Mouse (Mus musculus): ENCODE data around the gene Nphs1. TPM values are rescaled to one million over a fixed set of nuclear protein-coding genes. Genes with fewer than 3 reads are reported as not detected.

The Nphs1 gene
- polyA plus RNA-seq, 1 experiment from 2014 or later, result 0.29 TPM

Other genes starting within 250 kb of the Nphs1 start
- gene Polr2i, start 226.4 kb upstream of the Nphs1 start, polyA plus RNA-seq (2015; fragmentation: Nextera tagmentation; extraction: Ambion mirVana), result 134 and 137 TPM in 2 replicates
- 149 and 155 TPM in 2 replicates for gene Tbcb, start 226.0 kb upstream of the Nphs1 start, polyA plus RNA-seq (2015; fragmentation: Nextera tagmentation; extraction: Ambion mirVana)
- gene Ovol3, start 222.6 kb upstream of the Nphs1 start, polyA plus RNA-seq (2015; fragmentation: Nextera tagmentation; extraction: Ambion mirVana), result 0.26 and 0.78 TPM in 2 replicates
- 0.19 and 0.23 TPM in 2 replicates for gene Thap8, start 178.2 kb upstream of the Nphs1 start, polyA plus RNA-seq (2015; fragmentation: Nextera tagmentation; extraction: Ambion mirVana)
- 6.4 and 7.8 TPM in 2 replicates for gene Wdr62, start 177.9 kb upstream of the Nphs1 start, polyA plus RNA-seq (2015; fragmentation: Nextera tagmentation; extraction: Ambion mirVana)
- gene Clip3, start 166.6 kb upstream of the Nphs1 start, polyA plus RNA-seq (2015; fragmentation: Nextera tagmentation; extraction: Ambion mirVana), result 1.2 and 1.9 TPM in 2 replicates
- 71.3 and 71.8 TPM in 2 replicates for gene Alkbh6, start 149.6 kb upstream of the Nphs1 start, polyA plus RNA-seq (2015; fragmentation: Nextera tagmentation; extraction: Ambion mirVana)
- 7.6 and 9.5 TPM in 2 replicates for gene Syne4, start 143.5 kb upstream of the Nphs1 start, polyA plus RNA-seq (2015; fragmentation: Nextera tagmentation; extraction: Ambion mirVana)
- 0.68 and 2.0 TPM in 2 replicates for gene E130208F15Rik, start 136.6 kb upstream of the Nphs1 start, polyA plus RNA-seq (2015; fragmentation: Nextera tagmentation; extraction: Ambion mirVana)
- 19.0 and 22.7 TPM in 2 replicates for gene Sdhaf1, start 134.4 kb upstream of the Nphs1 start, polyA plus RNA-seq (2015; fragmentation: Nextera tagmentation; extraction: Ambion mirVana)
- 0.14 and 0.18 TPM in 2 replicates for gene Lrfn3, start 95.5 kb upstream of the Nphs1 start, polyA plus RNA-seq (2015; fragmentation: Nextera tagmentation; extraction: Ambion mirVana)
- gene Tyrobp, start 44.6 kb upstream of the Nphs1 start, polyA plus RNA-seq (2015; fragmentation: Nextera tagmentation; extraction: Ambion mirVana), result 112 and 116 TPM in 2 replicates
- gene Hcst, start 38.5 kb upstream of the Nphs1 start, polyA plus RNA-seq (2015; fragmentation: Nextera tagmentation; extraction: Ambion mirVana), result 110 and 139 TPM in 2 replicates
- 20.2 and 20.3 TPM in 2 replicates for gene Nfkbid, start 36.6 kb upstream of the Nphs1 start, polyA plus RNA-seq (2015; fragmentation: Nextera tagmentation; extraction: Ambion mirVana)
- 1.3 and 2.8 TPM in 2 replicates for gene Aplp1, start 12.8 kb upstream of the Nphs1 start, polyA plus RNA-seq (2015; fragmentation: Nextera tagmentation; extraction: Ambion mirVana)
- 0.10 and 0.17 TPM in 2 replicates for gene Kirrel2, start 625 bp upstream of the Nphs1 start, polyA plus RNA-seq (2015; fragmentation: Nextera tagmentation; extraction: Ambion mirVana)
- not detected in 2 replicates for gene Prodh2, start 35.3 kb downstream of the Nphs1 start, polyA plus RNA-seq (2015; fragmentation: Nextera tagmentation; extraction: Ambion mirVana)
- gene Arhgap33, start 76.7 kb downstream of the Nphs1 start, polyA plus RNA-seq (2015; fragmentation: Nextera tagmentation; extraction: Ambion mirVana), result 3.6 and 4.6 TPM in 2 replicates
- gene Hspb6, start 93.9 kb downstream of the Nphs1 start, polyA plus RNA-seq (2015; fragmentation: Nextera tagmentation; extraction: Ambion mirVana), result 6.9 and 7.5 TPM in 2 replicates
- gene Proser3, start 94.0 kb downstream of the Nphs1 start, polyA plus RNA-seq (2015; fragmentation: Nextera tagmentation; extraction: Ambion mirVana), result 3.6 and 5.2 TPM in 2 replicates
- gene Lin37, start 101.5 kb downstream of the Nphs1 start, polyA plus RNA-seq (2015; fragmentation: Nextera tagmentation; extraction: Ambion mirVana), result 91.1 and 96.6 TPM in 2 replicates
- gene U2af1l4, start 105.0 kb downstream of the Nphs1 start, polyA plus RNA-seq (2015; fragmentation: Nextera tagmentation; extraction: Ambion mirVana), result 101 and 112 TPM in 2 replicates
- gene Gm49396, start 105.0 kb downstream of the Nphs1 start, polyA plus RNA-seq (2015; fragmentation: Nextera tagmentation; extraction: Ambion mirVana), result 8.4 and 9.8 TPM in 2 replicates
- gene Psenen, start 105.3 kb downstream of the Nphs1 start, polyA plus RNA-seq (2015; fragmentation: Nextera tagmentation; extraction: Ambion mirVana), result 203 and 204 TPM in 2 replicates
- gene Igflr1, start 107.1 kb downstream of the Nphs1 start, polyA plus RNA-seq (2015; fragmentation: Nextera tagmentation; extraction: Ambion mirVana), result 4.0 and 7.8 TPM in 2 replicates
- gene Kmt2b, start 130.4 kb downstream of the Nphs1 start, polyA plus RNA-seq (2015; fragmentation: Nextera tagmentation; extraction: Ambion mirVana), result 7.2 and 9.3 TPM in 2 replicates
- gene Zbtb32, start 140.6 kb downstream of the Nphs1 start, polyA plus RNA-seq (2015; fragmentation: Nextera tagmentation; extraction: Ambion mirVana), result 0.31 and 0.32 TPM in 2 replicates
- 0.75 and 0.90 TPM in 2 replicates for gene Upk1a, start 154.5 kb downstream of the Nphs1 start, polyA plus RNA-seq (2015; fragmentation: Nextera tagmentation; extraction: Ambion mirVana)
- 989 and 1,078 TPM in 2 replicates for gene Cox6b1, start 167.8 kb downstream of the Nphs1 start, polyA plus RNA-seq (2015; fragmentation: Nextera tagmentation; extraction: Ambion mirVana)
- not detected in 2 replicates for gene Etv2, start 177.5 kb downstream of the Nphs1 start, polyA plus RNA-seq (2015; fragmentation: Nextera tagmentation; extraction: Ambion mirVana)
- gene Rbm42, start 192.0 kb downstream of the Nphs1 start, polyA plus RNA-seq (2015; fragmentation: Nextera tagmentation; extraction: Ambion mirVana), result 151 and 153 TPM in 2 replicates
- gene Haus5, start 206.7 kb downstream of the Nphs1 start, polyA plus RNA-seq (2015; fragmentation: Nextera tagmentation; extraction: Ambion mirVana), result 50.2 and 51.0 TPM in 2 replicates
- gene Pmis2, start 213.3 kb downstream of the Nphs1 start, polyA plus RNA-seq (2015; fragmentation: Nextera tagmentation; extraction: Ambion mirVana), result not detected in 2 replicates
- gene 2200002J24Rik, start 240.6 kb downstream of the Nphs1 start, polyA plus RNA-seq (2015; fragmentation: Nextera tagmentation; extraction: Ambion mirVana), result 0.81 and 1.2 TPM in 2 replicates